Mouse (Mus musculus) 3T3-L1 (cell line): ENCODE results near the gene Rad51b.

ENCODE experiments used
- DNase-seq: peaks from one replicate; pipeline ENCODE4 v3.0.0-alpha.2; 2015; ENCODE audit warnings: low read depth, low spot score

Gene Rad51b

GRCm38 (mm10) chr12:79330571-79330970 is 33.5 kb downstream of the Rad51b start:
- no peak for DNase-seq

GRCm38 (mm10) chr12:79331722-79332121 is 34.6 kb downstream of the Rad51b start:
- DNase-seq, result no peak

- no peak for DNase-seq
These were observed 41.7 kb downstream of the Rad51b start for GRCm38 (mm10) chr12:79338791-79339190.

- no peak for DNase-seq
These were observed 43.4 kb downstream of the Rad51b start for GRCm38 (mm10) chr12:79340513-79340912.

- no peak for DNase-seq
These were observed 44.3 kb downstream of the Rad51b start for GRCm38 (mm10) chr12:79341291-79341845.

GRCm38 (mm10) chr12:79346198-79346733 is 49.2 kb downstream of the Rad51b start:
- DNase-seq, result peak; percentile 34

GRCm38 (mm10) chr12:79347643-79348042 is 50.6 kb downstream of the Rad51b start:
- DNase-seq, result peak; percentile 93

- no peak for DNase-seq
These were observed 54.4 kb downstream of the Rad51b start for GRCm38 (mm10) chr12:79351461-79351860.

GRCm38 (mm10) chr12:79352086-79352741 is 55.1 kb downstream of the Rad51b start:
- DNase-seq, result peak; percentile 86

- DNase-seq, result no peak
These were observed 55.6 kb downstream of the Rad51b start for GRCm38 (mm10) chr12:79352742-79353114.

GRCm38 (mm10) chr12:79353356-79353755 is 56.3 kb downstream of the Rad51b start:
- no peak for DNase-seq

- peak; percentile 68 for DNase-seq
These were observed 57.5 kb downstream of the Rad51b start for GRCm38 (mm10) chr12:79354621-79355020.

- no peak for DNase-seq
These were observed 59.1 kb downstream of the Rad51b start for GRCm38 (mm10) chr12:79356138-79356537.

- DNase-seq, result no peak
These were observed 60.5 kb downstream of the Rad51b start for GRCm38 (mm10) chr12:79357631-79358030.

GRCm38 (mm10) chr12:79358613-79359218 is 61.6 kb downstream of the Rad51b start:
- peak; percentile 93 for DNase-seq

GRCm38 (mm10) chr12:79359404-79359803 is 62.3 kb downstream of the Rad51b start:
- peak; percentile 69 for DNase-seq

GRCm38 (mm10) chr12:79362219-79362618 is 65.1 kb downstream of the Rad51b start:
- peak; percentile 58 for DNase-seq

- no peak for DNase-seq
These were observed 67.2 kb downstream of the Rad51b start for GRCm38 (mm10) chr12:79364284-79364683.

GRCm38 (mm10) chr12:79368818-79369217 is 71.7 kb downstream of the Rad51b start:
- DNase-seq, result no peak

GRCm38 (mm10) chr12:79369512-79370165 is 72.6 kb downstream of the Rad51b start:
- no peak for DNase-seq

- DNase-seq, result peak; percentile 53
These were observed 75.6 kb downstream of the Rad51b start for GRCm38 (mm10) chr12:79372697-79373096.

- DNase-seq, result no peak
These were observed 80.3 kb downstream of the Rad51b start for GRCm38 (mm10) chr12:79377378-79377777.
